Mouse (Mus musculus) lung, postnatal 0 days (tissue): Measurements from ENCODE around the gene Lsp1. TPM values are rescaled to one million over a fixed set of nuclear protein-coding genes. Genes with fewer than 3 reads are reported as not detected.
A peak's percentile ranks its signal among the peaks of the same experiment; 100 is the strongest.

ENCODE experiments used
- ATAC-seq: fragments of 200-750 bp; cut with Nextera tagmentation; 2 replicates; pipeline ENCODE4 v1.8.0; 2017; ENCODE audit warnings: moderate library complexity
- DNase-seq: peaks from one replicate; pipeline ENCODE4 v3.0.0-alpha.2; 2016; ENCODE audit warnings: low spot score
- H3K27ac ChIP-seq: fragments of 300-500 bp; sonication (generic); 2 replicates; pipeline ENCODE4 v1.5.1; 2014; ENCODE audit warnings: antibody characterized with exemption, mild to moderate bottlenecking, low read length, mixed read lengths
- H3K27me3 ChIP-seq: fragments of 300-500 bp; sonication (generic); replicated peaks from 2 replicates; pipeline ENCODE4 v1.6.1; 2014; ENCODE audit warnings: low read length, mixed read lengths; ENCODE audit not compliant: insufficient read depth
- H3K36me3 ChIP-seq: fragments of 300-500 bp; sonication (generic); 2 replicates; pipeline ENCODE4 v1.6.1; 2014; ENCODE audit warnings: low read length, mixed read lengths; ENCODE audit not compliant: insufficient read depth
- H3K4me1 ChIP-seq: fragments of 300-500 bp; sonication (generic); 2 replicates; pipeline ENCODE4 v1.6.1; 2014; ENCODE audit warnings: antibody characterized with exemption, low read depth, low read length, mixed read lengths; ENCODE audit not compliant: insufficient read depth
- H3K4me2 ChIP-seq: fragments of 300-500 bp; sonication (generic); replicated peaks from 2 replicates; pipeline ENCODE4 v1.6.1; 2014; ENCODE audit warnings: low read depth, mild to moderate bottlenecking, low read length, moderate library complexity, mixed read lengths
- H3K4me3 ChIP-seq: fragments of 300-500 bp; sonication (generic); 2 replicates; pipeline ENCODE4 v1.5.1; 2014; ENCODE audit warnings: low read depth, low read length
- H3K9ac ChIP-seq: fragments of 300-500 bp; sonication (generic); replicated peaks from 2 replicates; pipeline ENCODE4 v1.6.1; 2014; ENCODE audit warnings: low read depth, mild to moderate bottlenecking
- H3K9me3 ChIP-seq: fragments of 300-500 bp; sonication (generic); 2 replicates; pipeline ENCODE4 v1.6.1; 2016; ENCODE audit warnings: low read length, mixed read lengths
- CTCF ChIP-seq: IDR thresholded peaks from 2 replicates; pipeline ENCODE4 v1.5.1; 2016; ENCODE audit warnings: antibody characterized with exemption, mild to moderate bottlenecking
- EP300 ChIP-seq: IDR thresholded peaks from 2 replicates; pipeline ENCODE4 v1.6.1; 2016; ENCODE audit warnings: antibody characterized with exemption, mild to moderate bottlenecking, control low read depth
- WGBS: fragments of 180-500 bp; shearing (Covaris S2); extraction: QIAGEN DNeasy Blood & Tissue Kit; methylation state at CpG from one replicate; pipeline ENCODE4 v1.1.7; 2014; 5-methylcytosine and 5-hydroxymethylcytosine counted together
- polyA plus RNA-seq: library from polyadenylated mRNA; unstranded; fragments of >200 nt; fragmentation: Nextera tagmentation; extraction: Ambion mirVana; gene quantifications from 2 replicates; pipeline ENCODE4 v1.2.1, GENCODE M21; 2015

The Lsp1 gene
- polyA plus RNA-seq, 1 experiment from 2014 or later, result 92.3 TPM

GRCm38 (mm10) chr7:142506501-142506900, 45.9 kb downstream of the Lsp1 start:
- ATAC-seq, result peak; percentile 25; the same call in 1 of the 2 replicates
- TF ChIP-seq CTCF (no peak), EP300 (no peak)
- H3K9me3 ChIP-seq, result no peaks in the 10 kb centered on the region
- 36% methylated on average over 4 of the region's 4 CpGs for WGBS
- no peaks in the 10 kb centered on the region for H3K4me1 ChIP-seq
- no peak overlapping the region for H3K27ac ChIP-seq
- H3K4me2 ChIP-seq, result no peak overlapping the region
- no peak overlapping the region for H3K4me3 ChIP-seq
- no peaks in the 10 kb centered on the region for H3K27me3 ChIP-seq
- peak; percentile 25 for DNase-seq
- no peaks in the 10 kb centered on the region for H3K36me3 ChIP-seq
- H3K9ac ChIP-seq, result no peak overlapping the region

GRCm38 (mm10) chr7:142507453-142507852, 46.8 kb downstream of the Lsp1 start:
- no peak overlapping the region for H3K9ac ChIP-seq
- no peaks in the 10 kb centered on the region for H3K4me1 ChIP-seq
- H3K27me3 ChIP-seq, result no peaks in the 10 kb centered on the region
- H3K4me2 ChIP-seq, result no peak overlapping the region
- DNase-seq (no peak), ATAC-seq (no peak)
- no peak overlapping the region for H3K27ac ChIP-seq
- WGBS, result 97% methylated on average over 9 of the region's 9 CpGs
- H3K9me3 ChIP-seq, result no peaks in the 10 kb centered on the region
- TF ChIP-seq EP300, result no peak
- H3K4me3 ChIP-seq, result no peak overlapping the region
- no peaks in the 10 kb centered on the region for H3K36me3 ChIP-seq

- Histone ChIP-seq H3K4me1 (no peaks in the 10 kb centered on the region), H3K4me3 (no peak overlapping the region), H3K27ac (no peak overlapping the region; the same call in 1 of the 2 replicates), H3K4me2 (no peak overlapping the region), H3K9me3 (no peaks in the 10 kb centered on the region), H3K27me3 (no peaks in the 10 kb centered on the region), H3K9ac (no peak overlapping the region), H3K36me3 (no peaks in the 10 kb centered on the region)
- TF ChIP-seq CTCF, result no peak
- TF ChIP-seq EP300, result no peak
- WGBS, result 24% methylated on average over 14 of the region's 14 CpGs
- ATAC-seq, result no peak
- no peak for DNase-seq
These were observed 48.9 kb downstream of the Lsp1 start for GRCm38 (mm10) chr7:142509518-142509917.

GRCm38 (mm10) chr7:142510021-142510777, 49.6 kb downstream of the Lsp1 start:
- Histone ChIP-seq H3K9ac (no peak overlapping the region), H3K4me3 (no peak overlapping the region), H3K27ac (peak overlapping the region; percentile 6), H3K36me3 (no peaks in the 10 kb centered on the region), H3K27me3 (no peaks in the 10 kb centered on the region), H3K4me1 (no peaks in the 10 kb centered on the region), H3K4me2 (no peak overlapping the region), H3K9me3 (no peaks in the 10 kb centered on the region)
- WGBS, result 18% methylated on average over 12 of the region's 12 CpGs
- TF ChIP-seq EP300 (no peak), CTCF (no peak)
- peak; percentile 68 for ATAC-seq
- peak; percentile 62 for DNase-seq

- Histone ChIP-seq H3K27ac (no peak overlapping the region), H3K9ac (no peak overlapping the region), H3K4me2 (no peak overlapping the region), H3K27me3 (no peaks in the 10 kb centered on the region), H3K4me1 (peaks cover 5% of the 10 kb centered on the region; the same call in 1 of the 2 replicates), H3K36me3 (no peaks in the 10 kb centered on the region), H3K4me3 (no peak overlapping the region), H3K9me3 (no peaks in the 10 kb centered on the region)
- TF ChIP-seq CTCF (no peak), EP300 (no peak)
- DNase-seq (no peak), ATAC-seq (no peak)
- WGBS, result 86% methylated on average over 4 of the region's 4 CpGs
These were observed 53.4 kb downstream of the Lsp1 start for GRCm38 (mm10) chr7:142514048-142514447.

GRCm38 (mm10) chr7:142516221-142516978, 55.8 kb downstream of the Lsp1 start:
- peak overlapping the region; percentile 34 for H3K4me2 ChIP-seq
- TF ChIP-seq CTCF, result no peak
- TF ChIP-seq EP300, result no peak
- WGBS, result 33% methylated on average over 21 of the region's 21 CpGs
- 0 out of 2 replicates have a peak, but pooled peaks have one; percentile 32 for ATAC-seq
- H3K36me3 ChIP-seq, result no peaks in the 10 kb centered on the region
- DNase-seq, result peak; percentile 28
- no peaks in the 10 kb centered on the region for H3K9me3 ChIP-seq
- peaks cover 7% of the 10 kb centered on the region; the same call in 1 of the 2 replicates for H3K4me1 ChIP-seq
- H3K27me3 ChIP-seq, result no peaks in the 10 kb centered on the region
- H3K9ac ChIP-seq, result no peak overlapping the region
- no peak overlapping the region for H3K4me3 ChIP-seq
- no peak overlapping the region for H3K27ac ChIP-seq
